Mouse (Mus musculus) kidney, embryonic 15.5 days (tissue): ENCODE data around the gene Casq2. TPM values are rescaled to one million over a fixed set of nuclear protein-coding genes. Genes with fewer than 3 reads are reported as not detected.

ENCODE experiments used
- ATAC-seq: fragments of 200-750 bp; cut with Nextera tagmentation; replicated peaks from 2 replicates; pipeline ENCODE4 v1.8.0; 2017; ENCODE audit warnings: moderate TSS enrichment; ENCODE audit not compliant: low FRiP score
- H3K27ac ChIP-seq: fragments of 300-500 bp; sonication (generic); 2 replicates; pipeline ENCODE4 v1.5.1; 2015; ENCODE audit warnings: mild to moderate bottlenecking, inconsistent platforms
- H3K27me3 ChIP-seq: fragments of 300-500 bp; sonication (generic); 2 replicates; pipeline ENCODE4 v1.6.1; 2015; ENCODE audit warnings: inconsistent platforms
- H3K36me3 ChIP-seq: fragments of 300-500 bp; sonication (generic); 2 replicates; pipeline ENCODE4 v1.6.1; 2015; ENCODE audit warnings: inconsistent platforms
- H3K4me1 ChIP-seq: fragments of 300-500 bp; sonication (generic); 2 replicates; pipeline ENCODE4 v1.6.1; 2015; ENCODE audit warnings: inconsistent platforms
- H3K4me2 ChIP-seq: fragments of 300-500 bp; sonication (generic); 2 replicates; pipeline ENCODE4 v1.6.1; 2015; ENCODE audit warnings: moderate library complexity, mild to moderate bottlenecking, inconsistent platforms
- H3K4me3 ChIP-seq: fragments of 300-500 bp; sonication (generic); replicated peaks from 2 replicates; pipeline ENCODE4 v1.5.1; 2015; ENCODE audit warnings: mild to moderate bottlenecking, inconsistent platforms
- H3K9ac ChIP-seq: fragments of 300-500 bp; sonication (generic); 2 replicates; pipeline ENCODE4 v1.6.1; 2015; ENCODE audit warnings: mild to moderate bottlenecking, inconsistent platforms
- H3K9me3 ChIP-seq: fragments of 300-500 bp; sonication (generic); replicated peaks from 2 replicates; pipeline ENCODE4 v1.6.1; 2016; ENCODE audit warnings: inconsistent platforms
- WGBS: fragments of 180-500 bp; shearing (Covaris S2); methylation state at CpG from one replicate; pipeline ENCODE4 v1.1.7; 2015; ENCODE audit warnings: mixed read lengths; 5-methylcytosine and 5-hydroxymethylcytosine counted together
- polyA plus RNA-seq: library from polyadenylated mRNA; unstranded; fragments of >200 nt; fragmentation: Nextera tagmentation; extraction: Ambion mirVana; gene quantifications from 2 replicates; pipeline ENCODE4 v1.2.1, GENCODE M21; 2015

Gene Casq2
- polyA plus RNA-seq, 1 experiment from 2014 or later: 6.6 TPM

DNA sequence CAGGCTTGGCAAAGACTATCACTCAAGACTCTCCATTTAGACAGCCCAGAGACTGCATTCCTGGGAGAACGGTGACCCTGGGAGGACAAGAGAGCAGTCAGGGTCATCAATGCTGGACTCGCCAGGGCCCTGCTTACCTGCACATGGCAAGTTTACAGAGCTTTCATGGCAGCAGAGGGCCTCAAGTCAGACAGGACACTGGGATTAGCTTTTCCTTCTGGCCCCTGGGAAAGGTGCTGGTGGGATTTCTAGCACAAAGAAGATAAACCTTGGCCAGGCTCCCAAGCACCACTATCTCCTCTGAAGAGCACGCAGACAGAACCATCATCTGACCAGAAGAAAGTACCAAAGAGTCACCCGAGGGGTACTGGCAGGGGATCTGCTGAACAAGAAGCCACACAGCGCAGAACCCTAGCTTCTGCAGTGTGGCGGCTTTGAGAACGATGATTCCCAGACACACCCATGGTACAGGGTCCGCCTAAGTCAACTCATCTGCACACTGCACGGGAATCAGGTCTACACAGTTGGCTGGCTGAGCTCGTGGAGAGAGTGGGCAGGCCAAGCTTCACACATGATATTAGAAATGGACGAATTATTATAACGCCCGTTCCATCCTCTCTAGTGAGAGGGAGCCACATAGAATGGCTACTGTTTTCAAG is 1.3 kb upstream of the Casq2 start:
- no peaks in the 10 kb centered on the region for H3K4me1 ChIP-seq
- no peak overlapping the region for H3K9ac ChIP-seq
- H3K4me3 ChIP-seq: no peak overlapping the region
- no peak overlapping the region for H3K4me2 ChIP-seq
- no peak for ATAC-seq
- no peaks in the 10 kb centered on the region for H3K36me3 ChIP-seq
- H3K27ac ChIP-seq: no peak overlapping the region
- H3K9me3 ChIP-seq: no peaks in the 10 kb centered on the region
- 0 out of 2 replicates have a peak, but pooled peaks cover 9% of the 10 kb centered on the region for H3K27me3 ChIP-seq
- 75% methylated on average over 13 of the region's 13 CpGs for WGBS

DNA sequence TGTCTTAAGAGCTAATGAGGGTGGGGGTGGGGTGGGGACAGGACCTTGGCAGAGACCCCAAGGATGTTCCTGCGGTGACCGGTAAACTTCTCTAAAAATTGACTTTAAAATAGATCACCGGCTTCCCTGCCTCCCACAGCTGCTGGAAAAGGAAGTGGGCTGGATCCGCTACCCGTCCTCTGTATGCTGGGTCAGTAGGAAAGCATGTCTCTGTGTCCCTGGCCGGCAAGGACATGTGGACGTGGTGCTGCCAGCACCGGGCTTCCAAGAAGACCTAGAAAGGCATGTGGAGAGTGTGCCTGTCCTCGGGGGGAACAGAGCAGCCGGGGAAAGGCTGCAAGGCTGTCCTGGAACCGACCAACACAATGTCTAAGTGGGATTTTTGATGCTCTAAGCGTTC is 496 bp upstream of the Casq2 start:
- 46% methylated on average over 12 of the region's 12 CpGs for WGBS
- no peak for ATAC-seq

DNA sequence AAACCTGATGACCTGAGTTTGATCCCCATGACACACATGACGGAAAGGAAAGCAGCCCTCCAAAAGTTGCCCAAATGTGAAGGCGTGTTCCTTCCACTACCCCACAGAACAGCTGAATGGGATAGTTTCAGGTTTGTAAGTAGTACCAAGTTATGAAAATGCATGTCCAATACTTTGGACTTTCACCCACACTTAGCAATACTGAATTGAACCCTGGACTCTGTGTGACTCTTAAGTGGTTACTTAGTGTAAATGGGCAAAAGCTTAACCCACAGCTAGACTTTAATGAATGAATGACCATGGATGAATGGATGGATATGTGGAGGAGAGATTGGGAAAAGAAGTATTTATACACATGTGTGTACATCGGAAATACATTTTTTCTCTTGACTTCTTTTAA is 8.6 kb downstream of the Casq2 start:
- no peak overlapping the region for H3K27ac ChIP-seq
- no peak overlapping the region for H3K4me2 ChIP-seq
- no peaks in the 10 kb centered on the region for H3K36me3 ChIP-seq
- no peaks in the 10 kb centered on the region for H3K9me3 ChIP-seq
- 85% methylated on average over 3 of the region's 3 CpGs for WGBS
- no peaks in the 10 kb centered on the region for H3K27me3 ChIP-seq
- ATAC-seq: no peak
- no peak overlapping the region for H3K4me3 ChIP-seq
- no peak overlapping the region for H3K9ac ChIP-seq
- no peaks in the 10 kb centered on the region for H3K4me1 ChIP-seq

More for the DNA sequence above, 496 bp upstream of the Casq2 start:
- Histone ChIP-seq H3K27me3 (0 out of 2 replicates have a peak, but pooled peaks cover 9% of the 10 kb centered on the region), H3K4me1 (no peaks in the 10 kb centered on the region), H3K27ac (no peak overlapping the region), H3K9me3 (no peaks in the 10 kb centered on the region), H3K9ac (no peak overlapping the region), H3K4me3 (no peak overlapping the region), H3K36me3 (no peaks in the 10 kb centered on the region), H3K4me2 (no peak overlapping the region)

DNA sequence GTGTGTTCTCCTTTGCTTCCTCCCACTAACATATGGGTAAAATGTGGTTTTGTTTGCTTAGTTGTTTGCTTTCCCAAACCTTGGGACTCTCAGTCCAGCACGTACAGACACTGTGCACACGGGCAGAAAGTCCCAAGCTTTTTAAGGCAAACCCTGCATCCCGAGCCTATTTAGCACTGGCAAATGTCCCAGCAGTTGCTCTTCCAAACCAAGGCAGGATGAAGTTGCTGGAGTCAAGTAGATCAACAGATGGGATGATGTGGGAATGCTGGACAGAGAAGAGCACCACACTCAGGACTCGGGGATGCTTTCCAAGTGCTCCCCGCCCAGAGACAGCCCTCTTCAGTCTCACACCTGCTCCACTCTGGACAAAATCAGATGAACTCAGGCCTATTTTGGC is 9.2 kb downstream of the Casq2 start:
- Histone ChIP-seq H3K27ac (no peak overlapping the region), H3K36me3 (no peaks in the 10 kb centered on the region), H3K4me1 (no peaks in the 10 kb centered on the region), H3K4me3 (no peak overlapping the region), H3K27me3 (no peaks in the 10 kb centered on the region), H3K9ac (no peak overlapping the region), H3K9me3 (no peaks in the 10 kb centered on the region), H3K4me2 (no peak overlapping the region)
- WGBS: 71% methylated on average over 5 of the region's 5 CpGs
- no peak for ATAC-seq

DNA sequence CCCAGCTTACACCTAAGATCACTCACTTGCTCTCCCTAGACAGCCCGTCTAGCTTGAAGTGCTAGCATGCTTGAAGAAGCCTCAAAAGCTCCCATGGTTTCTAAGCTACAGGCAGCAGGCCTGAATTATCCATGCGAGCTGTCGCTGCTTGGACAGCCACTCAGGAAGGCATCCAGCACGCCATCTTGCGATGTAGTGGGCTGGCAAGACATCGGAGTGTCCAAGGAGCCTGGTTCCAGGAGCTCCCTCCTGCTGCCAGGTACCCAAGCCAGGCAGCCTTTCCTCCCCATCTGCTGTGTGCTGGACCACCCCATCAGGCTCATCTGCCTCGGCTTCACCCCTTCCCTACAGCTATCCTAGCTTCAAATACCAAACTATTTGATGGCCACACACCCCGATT is 10.2 kb downstream of the Casq2 start:
- no peak overlapping the region for H3K4me3 ChIP-seq
- H3K4me1 ChIP-seq: no peaks in the 10 kb centered on the region
- no peak overlapping the region for H3K9ac ChIP-seq
- no peak overlapping the region for H3K4me2 ChIP-seq
- no peaks in the 10 kb centered on the region for H3K9me3 ChIP-seq
- 89% methylated on average over 8 of the region's 8 CpGs for WGBS
- H3K27me3 ChIP-seq: no peaks in the 10 kb centered on the region
- H3K36me3 ChIP-seq: no peaks in the 10 kb centered on the region
- H3K27ac ChIP-seq: no peak overlapping the region
- ATAC-seq: no peak

DNA sequence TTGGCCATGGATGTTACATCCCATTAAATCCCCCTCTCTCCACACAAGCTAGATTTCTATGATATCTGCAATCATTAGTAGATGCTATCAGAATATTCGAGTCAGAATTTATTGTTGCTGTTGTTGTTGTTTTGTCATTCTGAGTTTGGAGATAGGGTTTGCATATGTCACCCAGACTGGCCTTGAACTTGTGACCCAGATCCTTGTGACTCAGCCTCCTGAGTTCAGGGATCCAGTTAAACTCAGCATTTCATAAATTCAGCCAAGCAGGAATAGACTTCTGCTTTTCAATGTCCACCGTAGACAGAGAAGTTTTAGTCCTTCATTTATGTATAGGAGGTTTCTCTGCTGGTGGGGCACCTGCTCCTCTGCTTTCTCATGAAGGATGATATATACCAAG is 10.8 kb downstream of the Casq2 start:
- Histone ChIP-seq H3K27ac (no peak overlapping the region), H3K9ac (no peak overlapping the region), H3K4me1 (no peaks in the 10 kb centered on the region), H3K36me3 (no peaks in the 10 kb centered on the region), H3K4me2 (no peak overlapping the region), H3K4me3 (no peak overlapping the region), H3K27me3 (no peaks in the 10 kb centered on the region), H3K9me3 (no peaks in the 10 kb centered on the region)
- 83% methylated on average over 2 of the region's 2 CpGs for WGBS
- no peak for ATAC-seq

DNA sequence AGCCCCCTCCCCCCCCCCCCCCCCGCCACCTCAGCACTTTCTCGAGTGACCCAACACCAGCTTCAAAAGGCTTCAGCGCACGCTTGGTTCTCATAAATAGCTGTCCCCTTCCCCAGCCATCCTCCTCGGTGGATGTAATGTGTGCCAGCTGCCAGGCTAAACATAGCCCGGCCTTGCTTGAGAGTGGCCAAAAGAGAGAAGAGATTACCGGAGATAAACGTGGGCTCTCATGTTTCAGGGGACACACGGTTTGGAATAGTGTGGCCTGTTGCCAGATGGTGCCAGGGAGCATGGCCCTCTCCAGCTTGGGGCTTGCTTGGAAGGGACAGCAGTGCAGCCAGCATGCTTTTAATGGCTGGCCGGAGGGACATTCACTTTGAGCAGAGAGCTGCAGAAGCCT is 13.0 kb downstream of the Casq2 start:
- Histone ChIP-seq H3K4me2 (no peak overlapping the region), H3K4me1 (no peaks in the 10 kb centered on the region), H3K36me3 (no peaks in the 10 kb centered on the region), H3K27ac (no peak overlapping the region), H3K9me3 (no peaks in the 10 kb centered on the region), H3K9ac (no peak overlapping the region), H3K4me3 (no peak overlapping the region), H3K27me3 (no peaks in the 10 kb centered on the region)
- ATAC-seq: no peak
- WGBS: 19% methylated on average over 10 of the region's 10 CpGs

DNA sequence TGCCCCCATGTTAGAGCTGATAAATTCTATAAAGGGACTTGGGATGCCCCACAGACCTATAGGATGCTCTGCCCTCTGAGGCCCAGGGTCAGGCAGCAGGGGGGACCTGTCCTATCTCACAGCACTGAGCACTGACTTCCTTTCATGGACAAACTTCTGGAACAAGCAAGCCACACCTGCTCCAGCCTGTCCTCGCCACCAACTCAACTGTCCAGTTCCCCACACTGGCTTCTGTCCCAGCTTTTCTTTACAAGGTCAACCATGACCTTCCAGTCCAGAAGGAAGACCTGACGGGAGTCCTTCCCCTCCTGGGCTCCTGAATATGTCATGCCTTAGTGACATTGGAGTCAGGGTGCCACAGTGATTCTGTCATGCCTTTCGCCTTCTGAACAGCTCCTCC is 13.6 kb downstream of the Casq2 start:
- H3K36me3 ChIP-seq: no peaks in the 10 kb centered on the region
- H3K4me3 ChIP-seq: no peak overlapping the region
- H3K9ac ChIP-seq: no peak overlapping the region
- H3K9me3 ChIP-seq: no peaks in the 10 kb centered on the region
- H3K27me3 ChIP-seq: no peaks in the 10 kb centered on the region
- no peaks in the 10 kb centered on the region for H3K4me1 ChIP-seq
- no peak overlapping the region for H3K4me2 ChIP-seq
- ATAC-seq: no peak
- 77% methylated on average over 3 of the region's 3 CpGs for WGBS
- H3K27ac ChIP-seq: no peak overlapping the region

DNA sequence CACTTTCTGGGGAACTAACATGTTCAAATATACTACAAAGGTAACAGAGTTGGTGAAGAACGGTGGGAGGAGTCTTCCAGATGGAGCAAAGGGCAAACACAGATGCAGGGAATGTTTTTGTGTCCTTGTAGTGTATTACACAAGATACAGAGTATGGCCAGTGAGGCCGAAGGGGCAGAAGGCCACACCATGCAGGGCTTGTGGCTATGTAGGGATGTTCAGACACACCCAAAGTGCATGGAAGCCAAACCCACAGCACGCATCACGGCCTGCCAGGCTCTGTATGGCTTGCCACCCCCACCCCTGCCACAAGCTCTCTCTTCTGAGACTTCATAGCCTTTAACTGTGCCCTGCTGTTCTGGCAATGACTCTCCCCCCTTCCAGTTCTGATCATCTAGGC is 15.2 kb downstream of the Casq2 start:
- Histone ChIP-seq H3K4me1 (no peaks in the 10 kb centered on the region), H3K9me3 (no peaks in the 10 kb centered on the region), H3K4me2 (no peak overlapping the region), H3K27ac (no peak overlapping the region), H3K4me3 (no peak overlapping the region), H3K27me3 (no peaks in the 10 kb centered on the region), H3K9ac (no peak overlapping the region), H3K36me3 (no peaks in the 10 kb centered on the region)
- WGBS: 88% methylated on average over 4 of the region's 4 CpGs
- no peak for ATAC-seq

DNA sequence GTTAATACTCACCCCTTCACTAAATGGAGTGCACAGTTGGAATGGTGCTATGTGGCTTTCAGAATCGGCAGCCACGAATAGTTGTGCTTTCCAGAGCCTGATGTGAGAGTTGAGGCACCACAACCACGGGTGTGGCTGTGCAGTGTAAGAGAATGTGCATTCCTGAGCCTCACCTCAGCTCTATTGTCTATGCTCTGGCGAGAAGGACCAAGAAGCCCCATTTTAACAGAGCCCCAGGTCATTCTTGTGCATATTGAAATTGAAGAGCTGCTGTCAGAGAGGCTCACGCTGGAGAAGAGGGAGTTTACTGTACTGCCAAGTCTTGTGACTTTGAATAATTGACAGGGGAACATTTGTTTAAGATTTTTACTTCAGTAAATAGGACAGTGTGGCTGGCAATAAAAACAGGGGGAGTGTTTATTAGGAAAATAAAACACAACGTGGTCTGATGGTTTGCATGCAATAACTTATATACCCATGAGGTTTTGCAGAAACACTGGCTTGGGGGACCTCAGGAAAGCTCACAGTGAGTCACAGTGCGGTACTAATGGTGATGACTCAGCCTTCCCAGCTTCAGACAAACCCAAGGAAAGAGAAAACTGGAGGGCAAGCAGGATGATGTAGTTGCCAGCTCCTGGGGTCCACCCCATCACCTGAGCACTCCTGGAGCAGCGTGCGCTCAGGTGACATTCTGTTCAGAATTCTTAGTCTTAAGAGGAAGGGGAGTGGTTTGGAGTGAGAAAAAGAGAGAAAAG is 17.8 kb downstream of the Casq2 start:
- no peaks in the 10 kb centered on the region for H3K4me1 ChIP-seq
- H3K9ac ChIP-seq: no peak overlapping the region
- 66% methylated on average over 9 of the region's 9 CpGs for WGBS
- no peak for ATAC-seq
- no peak overlapping the region for H3K4me3 ChIP-seq
- no peaks in the 10 kb centered on the region for H3K36me3 ChIP-seq
- no peaks in the 10 kb centered on the region for H3K9me3 ChIP-seq
- no peaks in the 10 kb centered on the region for H3K27me3 ChIP-seq
- H3K27ac ChIP-seq: no peak overlapping the region
- H3K4me2 ChIP-seq: no peak overlapping the region

DNA sequence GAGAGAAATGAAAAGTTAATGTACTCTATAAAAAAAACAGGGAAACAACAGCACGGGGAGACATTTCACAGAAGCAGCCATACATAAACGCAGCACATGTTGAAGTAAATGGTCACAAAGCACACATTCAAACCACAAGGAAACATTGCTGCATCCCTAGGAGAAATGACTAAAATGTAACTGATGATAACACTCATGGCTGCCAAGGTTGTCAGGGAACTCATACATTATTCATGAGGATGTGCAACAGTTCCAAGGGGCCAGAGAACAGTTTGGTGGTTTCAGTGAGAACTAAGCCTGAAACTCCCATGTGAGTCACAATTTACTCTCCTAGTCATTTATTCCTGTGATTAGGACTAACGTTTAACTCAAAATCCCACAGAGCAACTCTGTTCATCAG is 22.0 kb downstream of the Casq2 start:
- 70% methylated on average over 3 of the region's 3 CpGs for WGBS
- ATAC-seq: no peak
- Histone ChIP-seq H3K4me1 (peaks cover 8% of the 10 kb centered on the region), H3K36me3 (no peaks in the 10 kb centered on the region), H3K4me3 (no peak overlapping the region), H3K27ac (no peak overlapping the region), H3K27me3 (no peaks in the 10 kb centered on the region), H3K4me2 (no peak overlapping the region), H3K9me3 (no peaks in the 10 kb centered on the region), H3K9ac (no peak overlapping the region)

DNA sequence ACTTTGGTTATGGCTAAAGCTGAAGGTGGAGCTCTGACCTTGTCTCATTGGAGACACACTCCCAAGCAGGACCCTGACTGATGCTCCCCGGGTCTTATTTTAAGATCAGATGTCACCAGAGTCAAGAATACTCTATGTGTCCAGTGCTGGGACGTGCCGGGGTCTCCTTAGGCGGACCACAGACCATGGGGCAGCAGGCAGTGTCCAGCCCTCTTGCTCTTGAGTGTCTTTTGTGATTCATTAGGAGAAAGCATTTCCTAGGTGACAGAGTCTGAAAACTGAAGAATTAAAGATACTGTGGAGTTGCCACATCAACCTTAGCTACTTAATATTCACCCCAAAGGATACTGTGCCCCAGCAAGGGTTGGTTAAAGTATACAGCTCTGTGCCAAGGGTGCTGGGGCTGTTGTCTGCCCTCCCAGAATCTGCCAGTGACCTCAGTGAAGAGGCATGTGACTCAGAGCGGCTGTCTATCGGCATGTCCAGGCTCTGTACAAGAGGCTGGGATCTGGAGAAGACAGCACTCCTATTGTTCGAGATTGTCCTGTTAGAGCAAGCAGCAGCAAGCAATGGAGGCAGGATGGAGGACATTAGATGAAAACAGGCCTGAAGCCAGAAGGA is 25.9 kb downstream of the Casq2 start:
- no peak overlapping the region for H3K27ac ChIP-seq
- ATAC-seq: no peak
- no peak overlapping the region for H3K4me2 ChIP-seq
- no peaks in the 10 kb centered on the region for H3K27me3 ChIP-seq
- H3K9me3 ChIP-seq: 0 out of 2 replicates have a peak, but pooled peaks cover 3% of the 10 kb centered on the region
- H3K9ac ChIP-seq: no peak overlapping the region
- no peaks in the 10 kb centered on the region for H3K36me3 ChIP-seq
- H3K4me3 ChIP-seq: no peak overlapping the region
- peaks cover 8% of the 10 kb centered on the region for H3K4me1 ChIP-seq
- 72% methylated on average over 7 of the region's 7 CpGs for WGBS
